Mouse (Mus musculus) ES-Bruce4 (cell line): ENCODE measurements around the gene Eif4e2. TPM values are rescaled to one million over a fixed set of nuclear protein-coding genes. Genes with fewer than 3 reads are reported as not detected.
A peak's percentile ranks its signal among the peaks of the same experiment; 100 is the strongest.

Source experiments
- H3K27ac ChIP-seq: 2 replicates; pipeline ENCODE4 v1.5.1; 2012; ENCODE audit warnings: low read length, inconsistent platforms; ENCODE audit not compliant: insufficient read depth
- H3K27me3 ChIP-seq: 2 replicates; pipeline ENCODE4 v1.6.1; 2012; ENCODE audit warnings: mild to moderate bottlenecking, low read length, inconsistent platforms; ENCODE audit not compliant: control insufficient read depth, poor library complexity, insufficient read depth, severe bottlenecking
- H3K36me3 ChIP-seq: 2 replicates; pipeline ENCODE4 v1.6.1; 2012; ENCODE audit warnings: inconsistent platforms, mild to moderate bottlenecking, low read length, moderate library complexity; ENCODE audit not compliant: control insufficient read depth, poor library complexity, insufficient read depth, severe bottlenecking
- H3K4me1 ChIP-seq: one replicate; pipeline ENCODE4 v1.8.1; 2011; ENCODE audit warnings: low read length; ENCODE audit not compliant: control insufficient read depth, insufficient read depth
- H3K4me3 ChIP-seq: 2 replicates; pipeline ENCODE4 v1.5.1; 2011; ENCODE audit warnings: low read depth, mild to moderate bottlenecking, low read length
- H3K9ac ChIP-seq: 2 replicates; pipeline ENCODE4 v1.6.1; 2012; ENCODE audit warnings: low read depth, mild to moderate bottlenecking, inconsistent platforms; ENCODE audit not compliant: poor library complexity, severe bottlenecking
- H3K9me3 ChIP-seq: replicated peaks from 2 replicates; pipeline ENCODE4 v1.6.1; 2012; ENCODE audit warnings: mild to moderate bottlenecking, low read length, inconsistent platforms; ENCODE audit not compliant: control insufficient read depth, poor library complexity, insufficient read depth, severe bottlenecking
- CTCF ChIP-seq: IDR thresholded peaks from one replicate; pipeline ENCODE4 v1.8.1; 2011; ENCODE audit warnings: low read depth, low read length
- EP300 ChIP-seq: IDR thresholded peaks from 2 replicates; pipeline ENCODE4 v1.6.1; 2011; ENCODE audit warnings: low read depth, low read length; ENCODE audit not compliant: insufficient read depth
- POLR2A ChIP-seq: IDR thresholded peaks from one replicate; pipeline ENCODE4 v1.8.1; 2011; ENCODE audit warnings: low read length; ENCODE audit not compliant: insufficient read depth
- polyA plus RNA-seq: library from polyadenylated mRNA; stranded (reverse); fragments of >200 nt; gene quantifications from 2 replicates; pipeline ENCODE4 v1.2.4, GENCODE M21; 2011; ENCODE audit warnings: low read depth; ENCODE audit not compliant: missing spikeins, insufficient read depth, insufficient read length

The Eif4e2 gene
- polyA plus RNA-seq, 1 experiment, result 191 TPM

DNA sequence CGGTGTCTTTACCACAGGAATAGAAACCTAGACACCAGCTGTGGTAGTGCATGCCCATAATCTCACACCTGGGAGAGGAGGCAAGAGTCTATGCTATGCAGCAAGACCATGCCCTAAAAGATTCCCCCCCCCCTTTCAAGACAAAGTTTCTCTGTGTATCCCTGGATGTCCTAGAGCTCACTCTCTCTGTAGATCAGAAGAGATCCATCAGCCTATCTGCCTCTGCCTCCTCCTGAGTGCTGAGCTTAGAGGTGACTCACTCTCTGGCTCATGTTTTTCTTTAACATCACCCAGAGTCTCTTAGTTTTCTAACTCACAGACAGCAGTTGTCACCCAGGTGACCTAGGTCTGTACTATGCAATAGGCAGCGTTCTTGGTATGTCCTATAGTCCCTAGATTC is 45.6 kb downstream of the Eif4e2 start:
- no peaks in the 10 kb centered on the region for H3K4me1 ChIP-seq
- no peaks in the 10 kb centered on the region for H3K9me3 ChIP-seq
- no peak overlapping the region for H3K4me3 ChIP-seq
- no peak overlapping the region for H3K27ac ChIP-seq
- no peaks in the 10 kb centered on the region for H3K36me3 ChIP-seq
- no peak for TF ChIP-seq CTCF
- H3K9ac ChIP-seq, result no peak overlapping the region
- H3K27me3 ChIP-seq, result peaks cover 9% of the 10 kb centered on the region

DNA sequence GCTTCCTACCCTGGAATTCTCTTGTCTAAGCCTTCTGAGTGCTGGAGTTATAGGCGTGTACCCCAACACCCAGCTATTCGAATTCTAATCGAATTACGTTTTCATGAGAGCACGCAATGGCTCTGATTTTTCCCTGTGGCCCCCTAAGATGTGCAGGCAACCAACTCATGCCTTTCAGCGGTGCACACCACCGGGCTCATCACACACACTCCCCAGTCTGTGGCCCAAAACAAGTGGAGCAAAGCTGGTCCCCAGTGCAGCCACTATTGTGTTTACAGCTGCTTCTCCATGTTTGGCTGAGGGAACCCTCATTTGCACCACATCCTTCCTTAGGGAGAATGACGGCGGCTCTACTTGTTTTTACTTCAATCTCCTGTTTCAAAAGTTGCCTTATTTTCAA is 49.5 kb downstream of the Eif4e2 start:
- no peaks in the 10 kb centered on the region for H3K36me3 ChIP-seq
- TF ChIP-seq EP300, result no peak
- no peak for TF ChIP-seq POLR2A
- TF ChIP-seq CTCF, result no peak
- no peak overlapping the region for H3K9ac ChIP-seq
- no peak overlapping the region for H3K27ac ChIP-seq
- H3K27me3 ChIP-seq, result peaks cover 26% of the 10 kb centered on the region
- H3K4me3 ChIP-seq, result no peak overlapping the region
- H3K9me3 ChIP-seq, result no peaks in the 10 kb centered on the region
- H3K4me1 ChIP-seq, result peaks cover 1% of the 10 kb centered on the region

DNA sequence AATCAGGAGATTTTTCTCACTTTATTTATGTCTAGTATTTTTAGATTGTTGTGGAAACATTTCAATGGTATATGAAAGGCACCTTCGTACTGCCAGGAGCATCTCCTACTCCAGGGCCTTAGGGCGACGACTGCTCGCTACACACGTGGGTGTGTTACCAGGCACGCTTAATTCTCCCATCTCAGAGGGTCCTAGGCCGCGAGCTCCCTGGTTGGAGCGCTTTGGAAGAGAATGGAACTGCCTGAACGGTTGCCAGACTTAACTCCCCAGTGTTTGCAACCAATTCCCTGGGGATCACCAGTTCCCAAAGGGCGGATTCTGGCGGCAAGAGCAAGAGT is 50.1 kb downstream of the Eif4e2 start:
- Histone ChIP-seq H3K4me1 (peaks cover 1% of the 10 kb centered on the region), H3K9ac (peak overlapping the region; percentile 64), H3K27me3 (peaks cover 26% of the 10 kb centered on the region), H3K4me3 (peak overlapping the region; percentile 80), H3K9me3 (no peaks in the 10 kb centered on the region), H3K27ac (no peak overlapping the region), H3K36me3 (no peaks in the 10 kb centered on the region)
- TF ChIP-seq POLR2A (no peak), CTCF (no peak)

DNA sequence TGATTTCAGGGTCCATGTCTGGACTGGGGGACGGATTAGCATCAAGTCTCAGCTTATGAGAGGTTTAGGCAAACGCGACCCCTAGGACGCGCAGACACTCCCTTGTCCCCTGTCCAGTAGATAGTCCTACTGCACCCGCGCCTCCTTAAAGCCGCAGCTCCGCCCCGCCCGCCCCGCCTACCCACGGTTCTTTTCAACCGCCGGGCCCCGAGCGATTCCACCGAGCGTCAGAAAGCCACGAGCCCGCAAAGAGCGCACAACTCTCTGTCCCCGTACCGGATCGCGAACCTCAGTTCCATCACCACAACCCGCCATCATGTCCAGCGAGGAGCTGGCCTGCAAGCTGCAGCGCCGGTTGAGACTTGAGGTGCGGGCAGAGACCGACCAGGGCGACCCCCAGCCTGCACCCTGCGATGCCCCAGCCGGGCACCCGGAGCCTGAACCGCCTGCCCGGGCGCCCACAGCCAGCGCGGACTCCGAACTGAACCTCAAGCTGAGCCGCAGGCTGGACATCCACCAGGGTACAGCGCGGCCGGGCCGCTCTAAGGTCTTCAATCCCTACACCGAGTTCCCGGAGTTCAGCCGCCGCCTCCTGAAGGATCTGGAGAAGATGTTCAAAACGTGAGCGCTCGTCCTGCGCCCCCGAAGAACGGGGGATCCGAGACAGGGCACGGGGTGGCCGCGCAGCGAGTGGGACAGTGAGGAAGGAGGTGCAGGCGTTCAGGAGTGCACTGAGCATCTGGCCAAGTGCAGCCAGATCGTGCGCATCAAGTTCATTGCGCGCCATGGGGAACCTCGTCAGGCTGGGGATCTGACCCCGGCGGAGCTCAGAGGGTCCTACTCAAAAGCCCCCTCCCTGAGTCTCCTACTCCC is 50.7 kb downstream of the Eif4e2 start, which contains the start of gene Efhd1:
TSS of gene Efhd1 (plus strand) at position 230 of the 873 bp plus-strand sequence.
- peaks cover 22% of the 10 kb centered on the region for H3K27me3 ChIP-seq

DNA sequence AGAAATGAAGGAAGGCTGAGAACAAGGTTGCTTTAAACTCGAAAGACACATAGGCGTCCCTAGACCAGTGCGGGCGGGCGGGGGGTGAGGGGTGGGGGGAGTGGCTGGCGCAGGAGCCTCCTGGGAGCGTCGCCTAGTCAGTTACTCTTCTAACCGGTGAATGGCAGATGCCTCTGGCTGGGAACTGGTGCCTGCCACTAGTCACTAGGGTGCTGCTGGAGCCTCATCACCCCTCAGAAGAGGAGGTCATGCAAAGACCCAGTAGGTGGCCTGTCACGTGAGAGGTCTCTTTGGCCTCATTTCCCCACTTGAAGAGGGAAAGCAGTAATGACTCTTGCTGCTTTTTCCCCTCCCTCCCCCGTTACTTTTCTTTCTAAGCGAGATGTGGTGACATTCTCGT is 51.5 kb downstream of the Eif4e2 start:
- Histone ChIP-seq H3K4me1 (peaks cover 1% of the 10 kb centered on the region), H3K36me3 (no peaks in the 10 kb centered on the region), H3K27ac (no peak overlapping the region), H3K27me3 (peaks cover 22% of the 10 kb centered on the region), H3K9ac (no peak overlapping the region), H3K9me3 (no peaks in the 10 kb centered on the region), H3K4me3 (peak overlapping the region; percentile 80)
- TF ChIP-seq EP300 (no peak), CTCF (no peak), POLR2A (no peak)

More for the DNA sequence above, 50.7 kb downstream of the Eif4e2 start, which contains the start of gene Efhd1:
- peak within 1 kb of the TSS; percentile 64 for H3K9ac ChIP-seq
- no peaks in the 10 kb centered on the region for H3K36me3 ChIP-seq
- peak within 1 kb of the TSS; percentile 80 for H3K4me3 ChIP-seq
- H3K4me1 ChIP-seq, result peaks cover 1% of the 10 kb centered on the region
- H3K9me3 ChIP-seq, result no peaks in the 10 kb centered on the region
- TF ChIP-seq POLR2A (no peak), EP300 (no peak), CTCF (no peak)
- no peak within 1 kb of the TSS for H3K27ac ChIP-seq

DNA sequence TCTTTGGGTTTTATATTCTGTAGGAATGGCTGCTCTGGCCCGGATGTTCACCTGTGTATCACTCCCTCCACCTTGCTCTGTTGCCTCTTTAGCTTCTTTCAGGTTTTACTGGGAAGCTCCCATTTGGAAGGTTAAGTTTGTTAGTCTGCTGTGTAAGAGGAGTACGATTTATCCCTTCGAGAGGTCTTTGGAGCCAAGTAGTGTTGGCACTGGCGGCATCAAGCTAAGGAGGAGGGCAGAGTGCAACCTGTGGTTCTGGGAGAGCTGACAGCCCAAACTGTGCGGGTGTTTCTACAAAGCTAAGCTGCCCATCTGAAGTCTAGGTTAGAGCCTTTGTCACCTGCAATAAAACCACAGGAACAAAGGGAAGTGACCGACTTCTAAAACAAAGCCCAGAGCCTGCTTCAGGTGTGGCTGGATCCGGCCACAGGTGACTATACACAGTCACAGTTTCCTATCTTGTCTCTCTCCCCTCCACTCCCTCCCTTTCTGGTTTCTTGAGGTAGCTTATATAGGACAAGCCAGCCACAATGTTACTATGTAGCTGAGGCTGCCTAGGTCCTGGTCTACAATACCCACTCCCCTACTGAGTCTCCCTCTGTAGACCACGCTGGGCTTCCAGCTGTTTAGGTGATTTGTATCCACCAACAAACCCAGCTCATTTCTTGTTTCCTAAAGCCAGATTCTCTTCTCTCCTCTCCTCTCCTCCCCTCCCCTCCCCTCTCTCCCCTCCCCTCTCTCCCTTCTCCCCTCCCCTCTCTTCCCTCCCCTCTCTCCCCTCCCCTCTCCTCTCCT is 52.8 kb downstream of the Eif4e2 start:
- no peak for TF ChIP-seq EP300
- no peak for TF ChIP-seq POLR2A
- no peak for TF ChIP-seq CTCF
- Histone ChIP-seq H3K9me3 (no peaks in the 10 kb centered on the region), H3K36me3 (no peaks in the 10 kb centered on the region), H3K27ac (no peak overlapping the region), H3K4me1 (peaks cover 1% of the 10 kb centered on the region), H3K4me3 (no peak overlapping the region), H3K9ac (no peak overlapping the region), H3K27me3 (peaks cover 22% of the 10 kb centered on the region)
